Comparison of ENCODE assay signal across 7 mouse cellular contexts in genomic region chr17:31685514-31686224, GRCm38 (mm10). TPM values are rescaled to one million over a fixed set of nuclear protein-coding genes. Genes with fewer than 3 reads are reported as not detected.
DNase-seq lines count a peak whose midpoint lies in the region; ATAC-seq and TF ChIP-seq lines count a peak whose summit lies in the region.

No protein-coding gene starts in this region.

- peak overlapping the region; percentile 43 for H3K9ac ChIP-seq in embryonic facial prominence, embryonic 11.5 days (replicated peaks; ENCODE audit: low read length)
- peak overlapping the region; percentile 3; the same call in 1 of the 2 replicates for H3K9ac ChIP-seq in midbrain, embryonic 15.5 days

- no peaks in the 10 kb centered on the region for H3K36me3 ChIP-seq in embryonic facial prominence, embryonic 11.5 days (replicated peaks; ENCODE audit: control insufficient read depth, insufficient read depth, low read depth, low read length)
- no peaks in the 10 kb centered on the region for H3K36me3 ChIP-seq in limb, embryonic 10.5 days
- no peaks in the 10 kb centered on the region for H3K36me3 ChIP-seq in midbrain, embryonic 15.5 days (replicated peaks)
- H3K36me3 ChIP-seq in spleen, adult 2 months (ENCODE audit: control insufficient read depth, insufficient read depth, low read length) = no peaks in the 10 kb centered on the region

- DNase-seq in adrenal gland, postnatal 14 days = peak; percentile 90
- DNase-seq in embryonic facial prominence, embryonic 11.5 days (ENCODE audit: low spot score) = peak; percentile 92
- peak; percentile 86 to 93 for DNase-seq in heart, adult 18-20 months
- DNase-seq in kidney, adult 18-20 months = peak; percentile 87
- peak; percentile 88 for DNase-seq in limb, embryonic 10.5 days (ENCODE audit: low spot score)
- DNase-seq in spleen, adult 2 months (ENCODE audit: low read depth in 1 of 2, low spot score in 2 of 2) = peak; percentile 68 to 77

- ATAC-seq in embryonic facial prominence, embryonic 11.5 days (replicated peaks; ENCODE audit: insufficient number of reproducible peaks, low FRiP score, low TSS enrichment, low read depth) = 0 out of 2 replicates have a peak, but pooled peaks have one; percentile 21
- ATAC-seq in midbrain, embryonic 15.5 days (replicated peaks) = peak; percentile 86

- H3K27me3 ChIP-seq in embryonic facial prominence, embryonic 11.5 days (ENCODE audit: control insufficient read depth, insufficient read depth, low read length) = no peaks in the 10 kb centered on the region
- peaks cover 17% of the 10 kb centered on the region; the same call in 1 of the 2 replicates for H3K27me3 ChIP-seq in limb, embryonic 10.5 days (ENCODE audit: low read depth, poor library complexity, severe bottlenecking)
- H3K27me3 ChIP-seq in midbrain, embryonic 15.5 days (replicated peaks) = no peaks in the 10 kb centered on the region; the same call in 1 of the 2 replicates
- H3K27me3 ChIP-seq in spleen, adult 2 months (ENCODE audit: control insufficient read depth, insufficient read depth, low read length) = no peaks in the 10 kb centered on the region

- no peak for TF ChIP-seq POLR2A in spleen, adult 2 months (IDR thresholded peaks at IDR 0.05; ENCODE audit: low read depth, low read length)

- TF ChIP-seq CTCF in spleen, adult 2 months (IDR thresholded peaks at IDR 0.05; ENCODE audit: extremely low read depth, insufficient read depth, insufficient read length, insufficient replicate concordance) = peak; percentile 89; the same call in 1 of the 2 replicates

- peak overlapping the region; percentile 70 for H3K27ac ChIP-seq in embryonic facial prominence, embryonic 11.5 days (replicated peaks; ENCODE audit: low read depth, low read length)
- peak overlapping the region; percentile 75 for H3K27ac ChIP-seq in limb, embryonic 10.5 days
- H3K27ac ChIP-seq in midbrain, embryonic 15.5 days = peak overlapping the region; percentile 64
- H3K27ac ChIP-seq in spleen, adult 2 months (ENCODE audit: insufficient read depth, low read length) = no peak overlapping the region

- 12% methylated on average over 17 of the region's 17 CpGs for WGBS in embryonic facial prominence, embryonic 11.5 days
- WGBS in limb, embryonic 10.5 days = 17% methylated on average over 17 of the region's 17 CpGs
- 17% methylated on average over 17 of the region's 17 CpGs for WGBS in midbrain, embryonic 15.5 days
- 19% methylated on average over 17 of the region's 17 CpGs for WGBS in spleen, adult 2 months

- H3K4me2 ChIP-seq in embryonic facial prominence, embryonic 11.5 days (ENCODE audit: low read depth, low read length) = peak overlapping the region; percentile 20; the same call in 1 of the 2 replicates
- H3K4me2 ChIP-seq in midbrain, embryonic 15.5 days = peak overlapping the region; percentile 13; the same call in 1 of the 2 replicates

- H3K9me3 ChIP-seq in embryonic facial prominence, embryonic 11.5 days (replicated peaks; ENCODE audit: control insufficient read depth, low read length) = no peaks in the 10 kb centered on the region
- H3K9me3 ChIP-seq in limb, embryonic 10.5 days (replicated peaks) = no peaks in the 10 kb centered on the region
- H3K9me3 ChIP-seq in midbrain, embryonic 15.5 days = no peaks in the 10 kb centered on the region

- H3K4me1 ChIP-seq in embryonic facial prominence, embryonic 11.5 days (ENCODE audit: control insufficient read depth, insufficient read depth, low read length) = no peaks in the 10 kb centered on the region
- peaks cover 15% of the 10 kb centered on the region for H3K4me1 ChIP-seq in limb, embryonic 10.5 days
- peaks cover 10% of the 10 kb centered on the region for H3K4me1 ChIP-seq in midbrain, embryonic 15.5 days
- H3K4me1 ChIP-seq in spleen, adult 2 months (ENCODE audit: control insufficient read depth, insufficient read depth, insufficient read length) = no peaks in the 10 kb centered on the region

- no peak overlapping the region for H3K4me3 ChIP-seq in embryonic facial prominence, embryonic 11.5 days (ENCODE audit: low read depth, low read length)
- H3K4me3 ChIP-seq in limb, embryonic 10.5 days = no peak overlapping the region
- H3K4me3 ChIP-seq in midbrain, embryonic 15.5 days = no peak overlapping the region
- no peak overlapping the region for H3K4me3 ChIP-seq in spleen, adult 2 months (ENCODE audit: extremely low read depth, insufficient read depth, insufficient read length)

RNA-seq across cellular contexts. Expression of gene Cryaa, which starts 8.1 kb away (rescaled TPM):
- total RNA-seq in adrenal gland, postnatal 14 days (2021) = not detected in 2 replicates
- 20.9 and 184 TPM in 2 replicates for polyA plus RNA-seq in embryonic facial prominence, embryonic 11.5 days (2014; fragmentation: Nextera tagmentation; extraction: Ambion mirVana)
- not detected for total RNA-seq in heart, adult 18-20 months (2021)
- not detected in 2 replicates for polyA plus RNA-seq in limb, embryonic 10.5 days (2016; fragmentation: Nextera tagmentation; extraction: Ambion mirVana)
- polyA plus RNA-seq in midbrain, embryonic 15.5 days (2015; fragmentation: Nextera tagmentation; extraction: Ambion mirVana) = 0.33 and 0.39 TPM in 2 replicates
- 0.54 and 0.82 TPM in 2 replicates for polyA plus RNA-seq in spleen, adult 2 months (2012; rRNA removed)

RNA-seq across cellular contexts. Expression of gene U2af1, which starts 27.0 kb away (rescaled TPM):
- total RNA-seq in adrenal gland, postnatal 14 days (2021) = 144 and 165 TPM in 2 replicates
- 206 and 225 TPM in 2 replicates for polyA plus RNA-seq in embryonic facial prominence, embryonic 11.5 days (2014; fragmentation: Nextera tagmentation; extraction: Ambion mirVana)
- total RNA-seq in heart, adult 18-20 months (2021) = 10 to 100 TPM; 68.6 to 77.1 TPM
- polyA plus RNA-seq in limb, embryonic 10.5 days (2016; fragmentation: Nextera tagmentation; extraction: Ambion mirVana) = 473 and 525 TPM in 2 replicates
- polyA plus RNA-seq in midbrain, embryonic 15.5 days (2015; fragmentation: Nextera tagmentation; extraction: Ambion mirVana) = 189 and 217 TPM in 2 replicates
- 32.4 and 36.2 TPM in 2 replicates for polyA plus RNA-seq in spleen, adult 2 months (2012; rRNA removed)

RNA-seq across cellular contexts. Expression of gene Cbs, which starts 48.6 kb away (rescaled TPM):
- total RNA-seq in adrenal gland, postnatal 14 days (2021) = 5.6 and 49.1 TPM in 2 replicates
- polyA plus RNA-seq in embryonic facial prominence, embryonic 11.5 days (2014; fragmentation: Nextera tagmentation; extraction: Ambion mirVana) = 1.5 and 2.5 TPM in 2 replicates
- total RNA-seq in heart, adult 18-20 months (2021) = 1 to 10 TPM; 3.4 to 4.9 TPM
- polyA plus RNA-seq in limb, embryonic 10.5 days (2016; fragmentation: Nextera tagmentation; extraction: Ambion mirVana) = 1.9 and 2.3 TPM in 2 replicates
- 5.2 and 5.9 TPM in 2 replicates for polyA plus RNA-seq in midbrain, embryonic 15.5 days (2015; fragmentation: Nextera tagmentation; extraction: Ambion mirVana)
- polyA plus RNA-seq in spleen, adult 2 months (2012; rRNA removed) = 7.4 and 9.4 TPM in 2 replicates

Comparison
In these comparisons a context has a peak if more than half of its experiments do, and no peak if none do; other contexts are left out.
1. RNA of gene Cryaa, which starts 8.1 kb away (polyA plus RNA-seq): 20.9 to 184 TPM in embryonic facial prominence, embryonic 11.5 days; 0.54 to 0.82 TPM in spleen, adult 2 months, 0.33 to 0.39 TPM in midbrain, embryonic 15.5 days and not detected in limb, embryonic 10.5 days; every median in the first group is over 10 times any median in the second.
2. Peak in every context shown above with its lines, with median percentiles within 50 percentile points of each other: DNase-seq.